Mouse (Mus musculus): ENCODE results near the gene Gm14190. TPM values are rescaled to one million over a fixed set of nuclear protein-coding genes. Genes with fewer than 3 reads are reported as not detected.
"Not testable (repeated sequence)": the region's sequence is repeated elsewhere in the genome, so short reads cannot be mapped to it uniquely, and the experiment has no call there.

Gene Gm14190
- polyA plus RNA-seq, 1 experiment from 2014 or later, result not detected

DNA sequence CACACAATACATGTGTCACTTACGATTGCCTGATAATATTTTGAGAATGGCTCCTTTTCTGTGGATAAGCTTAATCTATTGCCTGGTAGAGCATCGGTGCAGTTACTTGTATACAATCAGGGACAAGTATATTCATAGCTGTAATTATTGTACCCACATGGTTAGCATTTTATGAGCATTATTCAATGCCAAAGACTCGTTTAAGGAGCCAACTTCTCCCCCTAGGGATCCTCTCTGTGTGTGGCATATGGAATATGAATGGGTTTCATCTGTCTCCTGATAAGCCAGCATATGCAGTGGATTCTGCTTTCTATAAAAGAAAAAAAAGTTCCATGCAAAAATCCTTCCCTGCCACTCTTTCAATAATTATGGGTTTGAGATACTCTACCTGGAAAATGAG is 46.2 kb downstream of the Gm14190 start:
- Histone ChIP-seq H3K27me3 (ENCODE audit: insufficient read depth, poor library complexity, severe bottlenecking) (peaks cover 6% of the 10 kb centered on the region; the same call in 1 of the 2 replicates), H3K4me3 (no peak overlapping the region), H3K36me3 (no peaks in the 10 kb centered on the region), H3K9me3 (no peaks in the 10 kb centered on the region), H3K27ac (no peak overlapping the region), H3K4me1 (no peaks in the 10 kb centered on the region)
- DNase-seq (ENCODE audit: low spot score), result no peak
- WGBS, result 80% methylated on average over 3 of the region's 3 CpGs

DNA sequence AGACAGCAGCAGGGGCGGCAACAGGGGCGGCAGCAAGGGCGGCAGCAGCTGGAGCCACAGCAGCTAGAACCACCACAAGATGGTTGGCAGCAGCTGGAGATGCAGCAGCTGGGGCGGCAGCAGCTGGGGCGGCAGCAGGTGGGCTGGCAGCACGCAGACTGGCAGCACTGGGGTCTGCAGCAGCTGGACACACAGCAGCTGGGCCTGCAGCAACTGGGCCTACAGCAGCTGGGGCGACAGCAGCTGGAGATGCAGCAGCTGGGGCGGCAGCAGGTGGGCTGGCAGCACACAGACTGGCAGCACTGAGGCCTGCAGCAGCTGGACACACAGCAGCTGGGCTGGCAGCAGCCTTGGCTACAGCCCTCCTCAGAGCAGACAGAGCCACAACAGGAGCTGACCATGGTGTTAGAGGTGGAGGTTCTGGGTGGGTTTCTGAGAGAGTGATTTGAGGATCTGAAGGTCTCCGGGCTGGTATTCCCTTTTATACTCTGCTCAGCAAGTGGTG is 46.9 kb downstream of the Gm14190 start, which contains the start of gene Krtap4-7:
TSS of gene Krtap4-7 (minus strand) at position 455 of the 505 bp plus-strand sequence.
- 79% methylated on average over 9 of the region's 9 CpGs for WGBS
- not testable (repeated sequence) for H3K9me3 ChIP-seq; H3K36me3 ChIP-seq; H3K27ac ChIP-seq; H3K4me3 ChIP-seq; DNase-seq (ENCODE audit: low spot score); H3K4me1 ChIP-seq; H3K27me3 ChIP-seq (ENCODE audit: insufficient read depth, poor library complexity, severe bottlenecking)

DNA sequence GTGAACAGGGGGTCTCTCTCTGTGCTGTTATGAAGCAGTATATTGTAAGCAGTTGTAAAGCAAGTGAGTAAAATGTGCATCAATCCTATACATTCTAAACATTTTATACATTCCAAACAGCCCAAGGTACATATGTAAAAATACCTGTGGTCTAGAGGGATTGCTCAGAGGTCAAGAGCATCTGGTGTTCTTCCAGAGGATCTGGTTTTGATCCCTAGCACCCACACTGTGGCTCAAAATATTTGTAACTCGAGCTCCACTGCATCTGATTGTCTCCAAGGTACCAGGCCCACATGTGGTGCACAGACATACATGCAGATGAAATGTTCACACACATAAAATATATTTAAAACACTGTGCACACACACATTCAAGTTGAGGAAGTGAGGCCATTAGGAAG is 49.6 kb downstream of the Gm14190 start:
- Histone ChIP-seq H3K27ac (no peak overlapping the region), H3K4me3 (no peak overlapping the region), H3K9me3 (no peaks in the 10 kb centered on the region), H3K36me3 (no peaks in the 10 kb centered on the region), H3K4me1 (no peaks in the 10 kb centered on the region), H3K27me3 (ENCODE audit: insufficient read depth, poor library complexity, severe bottlenecking) (peaks cover 6% of the 10 kb centered on the region; the same call in 1 of the 2 replicates)
- WGBS, result 30% methylated on average over 1 of the region's 1 CpGs
- DNase-seq (ENCODE audit: low spot score), result no peak

Other genes starting within 250 kb of the Gm14190 start
- 0.15 and 0.38 TPM in 2 replicates for gene Krt23, start 197.6 kb downstream of the Gm14190 start, polyA plus RNA-seq (2016; fragmentation: Nextera tagmentation; extraction: Ambion mirVana)
- gene Krt39, start 169.4 kb downstream of the Gm14190 start, polyA plus RNA-seq (2016; fragmentation: Nextera tagmentation; extraction: Ambion mirVana), result not detected in 2 replicates
- gene Krt40, start 147.6 kb downstream of the Gm14190 start, polyA plus RNA-seq (2016; fragmentation: Nextera tagmentation; extraction: Ambion mirVana), result not detected in 2 replicates
- gene Krtap3-3, start 139.9 kb downstream of the Gm14190 start, polyA plus RNA-seq (2016; fragmentation: Nextera tagmentation; extraction: Ambion mirVana), result not detected in 2 replicates
- not detected in 2 replicates for gene Krtap3-2, start 133.9 kb downstream of the Gm14190 start, polyA plus RNA-seq (2016; fragmentation: Nextera tagmentation; extraction: Ambion mirVana)
- gene Gm11939, start 131.3 kb downstream of the Gm14190 start, polyA plus RNA-seq (2016; fragmentation: Nextera tagmentation; extraction: Ambion mirVana), result not detected in 2 replicates
- gene Krtap3-1, start 124.1 kb downstream of the Gm14190 start, polyA plus RNA-seq (2016; fragmentation: Nextera tagmentation; extraction: Ambion mirVana), result not detected in 2 replicates
- not detected in 2 replicates for gene Krtap1-5, start 109.7 kb downstream of the Gm14190 start, polyA plus RNA-seq (2016; fragmentation: Nextera tagmentation; extraction: Ambion mirVana)
- gene Krtap1-4, start 107.1 kb downstream of the Gm14190 start, polyA plus RNA-seq (2016; fragmentation: Nextera tagmentation; extraction: Ambion mirVana), result not detected in 2 replicates
- gene Krtap1-3, start 99.4 kb downstream of the Gm14190 start, polyA plus RNA-seq (2016; fragmentation: Nextera tagmentation; extraction: Ambion mirVana), result not detected in 2 replicates
- not detected in 2 replicates for gene Krtap9-3, start 92.6 kb downstream of the Gm14190 start, polyA plus RNA-seq (2016; fragmentation: Nextera tagmentation; extraction: Ambion mirVana)
- gene Gm11938, start 87.4 kb downstream of the Gm14190 start, polyA plus RNA-seq (2016; fragmentation: Nextera tagmentation; extraction: Ambion mirVana), result not detected in 2 replicates
- not detected in 2 replicates for gene Gm11937, start 80.6 kb downstream of the Gm14190 start, polyA plus RNA-seq (2016; fragmentation: Nextera tagmentation; extraction: Ambion mirVana)
- not detected in 2 replicates for gene Krtap2-4, start 75.9 kb downstream of the Gm14190 start, polyA plus RNA-seq (2016; fragmentation: Nextera tagmentation; extraction: Ambion mirVana)
- not detected in 2 replicates for gene Gm11562, start 70.3 kb downstream of the Gm14190 start, polyA plus RNA-seq (2016; fragmentation: Nextera tagmentation; extraction: Ambion mirVana)
- gene Krtap4-1, start 62.5 kb downstream of the Gm14190 start, polyA plus RNA-seq (2016; fragmentation: Nextera tagmentation; extraction: Ambion mirVana), result not detected in 2 replicates
- not detected in 2 replicates for gene Krtap4-2, start 55.7 kb downstream of the Gm14190 start, polyA plus RNA-seq (2016; fragmentation: Nextera tagmentation; extraction: Ambion mirVana)
- not detected in 2 replicates for gene Krtap4-7, start 46.7 kb downstream of the Gm14190 start, polyA plus RNA-seq (2016; fragmentation: Nextera tagmentation; extraction: Ambion mirVana)
- gene Gm11555, start 40.5 kb downstream of the Gm14190 start, polyA plus RNA-seq (2016; fragmentation: Nextera tagmentation; extraction: Ambion mirVana), result not detected in 2 replicates
- not detected in 2 replicates for gene Gm11563, start 31.8 kb downstream of the Gm14190 start, polyA plus RNA-seq (2016; fragmentation: Nextera tagmentation; extraction: Ambion mirVana)
- gene Krtap4-6, start 24.8 kb downstream of the Gm14190 start, polyA plus RNA-seq (2016; fragmentation: Nextera tagmentation; extraction: Ambion mirVana), result not detected in 2 replicates
- gene Gm14180, start 43.5 kb upstream of the Gm14190 start, polyA plus RNA-seq (2016; fragmentation: Nextera tagmentation; extraction: Ambion mirVana), result not detected in 2 replicates
- not detected in 2 replicates for gene Gm11595, start 82.2 kb upstream of the Gm14190 start, polyA plus RNA-seq (2016; fragmentation: Nextera tagmentation; extraction: Ambion mirVana)
- not detected in 2 replicates for gene Krtap4-8, start 90.0 kb upstream of the Gm14190 start, polyA plus RNA-seq (2016; fragmentation: Nextera tagmentation; extraction: Ambion mirVana)
- not detected in 2 replicates for gene Krtap4-9, start 94.5 kb upstream of the Gm14190 start, polyA plus RNA-seq (2016; fragmentation: Nextera tagmentation; extraction: Ambion mirVana)
- not detected in 2 replicates for gene Gm11596, start 102.7 kb upstream of the Gm14190 start, polyA plus RNA-seq (2016; fragmentation: Nextera tagmentation; extraction: Ambion mirVana)
- gene Gm11569, start 108.2 kb upstream of the Gm14190 start, polyA plus RNA-seq (2016; fragmentation: Nextera tagmentation; extraction: Ambion mirVana), result not detected in 2 replicates
- not detected in 2 replicates for gene Gm11554, start 113.7 kb upstream of the Gm14190 start, polyA plus RNA-seq (2016; fragmentation: Nextera tagmentation; extraction: Ambion mirVana)
- gene Krtap4-13, start 119.2 kb upstream of the Gm14190 start, polyA plus RNA-seq (2016; fragmentation: Nextera tagmentation; extraction: Ambion mirVana), result not detected in 2 replicates
- gene Gm11564, start 124.9 kb upstream of the Gm14190 start, polyA plus RNA-seq (2016; fragmentation: Nextera tagmentation; extraction: Ambion mirVana), result not detected in 2 replicates
- gene 2300003K06Rik, start 147.3 kb upstream of the Gm14190 start, polyA plus RNA-seq (2016; fragmentation: Nextera tagmentation; extraction: Ambion mirVana), result not detected in 2 replicates
- not detected in 2 replicates for gene Krtap4-16, start 160.9 kb upstream of the Gm14190 start, polyA plus RNA-seq (2016; fragmentation: Nextera tagmentation; extraction: Ambion mirVana)
- not detected in 2 replicates for gene Gm11568, start 167.2 kb upstream of the Gm14190 start, polyA plus RNA-seq (2016; fragmentation: Nextera tagmentation; extraction: Ambion mirVana)
- not detected in 2 replicates for gene Gm11559, start 173.7 kb upstream of the Gm14190 start, polyA plus RNA-seq (2016; fragmentation: Nextera tagmentation; extraction: Ambion mirVana)
- gene Krtap9-1, start 182.6 kb upstream of the Gm14190 start, polyA plus RNA-seq (2016; fragmentation: Nextera tagmentation; extraction: Ambion mirVana), result not detected in 2 replicates
- not detected in 2 replicates for gene Gm11567, start 188.4 kb upstream of the Gm14190 start, polyA plus RNA-seq (2016; fragmentation: Nextera tagmentation; extraction: Ambion mirVana)
- not detected in 2 replicates for gene Krtap31-1, start 217.2 kb upstream of the Gm14190 start, polyA plus RNA-seq (2016; fragmentation: Nextera tagmentation; extraction: Ambion mirVana)
- not detected in 2 replicates for gene Gm11565, start 224.0 kb upstream of the Gm14190 start, polyA plus RNA-seq (2016; fragmentation: Nextera tagmentation; extraction: Ambion mirVana)
- gene Krtap31-2, start 245.6 kb upstream of the Gm14190 start, polyA plus RNA-seq (2016; fragmentation: Nextera tagmentation; extraction: Ambion mirVana), result not detected in 2 replicates

Measured in heart, embryonic 10.5 days (tissue).